Mouse (Mus musculus) ES-Bruce4 (cell line): ENCODE measurements around the gene Prickle1. TPM values are rescaled to one million over a fixed set of nuclear protein-coding genes. Genes with fewer than 3 reads are reported as not detected.

Experiments
- H3K27ac ChIP-seq: 2 replicates; pipeline ENCODE4 v1.5.1; 2012; ENCODE audit warnings: low read length, inconsistent platforms; ENCODE audit not compliant: insufficient read depth
- H3K27me3 ChIP-seq: 2 replicates; pipeline ENCODE4 v1.6.1; 2012; ENCODE audit warnings: mild to moderate bottlenecking, low read length, inconsistent platforms; ENCODE audit not compliant: control insufficient read depth, poor library complexity, insufficient read depth, severe bottlenecking
- H3K36me3 ChIP-seq: 2 replicates; pipeline ENCODE4 v1.6.1; 2012; ENCODE audit warnings: inconsistent platforms, mild to moderate bottlenecking, low read length, moderate library complexity; ENCODE audit not compliant: control insufficient read depth, poor library complexity, insufficient read depth, severe bottlenecking
- H3K4me1 ChIP-seq: one replicate; pipeline ENCODE4 v1.8.1; 2011; ENCODE audit warnings: low read length; ENCODE audit not compliant: control insufficient read depth, insufficient read depth
- H3K4me3 ChIP-seq: 2 replicates; pipeline ENCODE4 v1.5.1; 2011; ENCODE audit warnings: low read depth, mild to moderate bottlenecking, low read length
- H3K9ac ChIP-seq: 2 replicates; pipeline ENCODE4 v1.6.1; 2012; ENCODE audit warnings: low read depth, mild to moderate bottlenecking, inconsistent platforms; ENCODE audit not compliant: poor library complexity, severe bottlenecking
- H3K9me3 ChIP-seq: replicated peaks from 2 replicates; pipeline ENCODE4 v1.6.1; 2012; ENCODE audit warnings: mild to moderate bottlenecking, low read length, inconsistent platforms; ENCODE audit not compliant: control insufficient read depth, poor library complexity, insufficient read depth, severe bottlenecking
- CTCF ChIP-seq: IDR thresholded peaks from one replicate; pipeline ENCODE4 v1.8.1; 2011; ENCODE audit warnings: low read depth, low read length
- EP300 ChIP-seq: IDR thresholded peaks from 2 replicates; pipeline ENCODE4 v1.6.1; 2011; ENCODE audit warnings: low read depth, low read length; ENCODE audit not compliant: insufficient read depth
- POLR2A ChIP-seq: IDR thresholded peaks from one replicate; pipeline ENCODE4 v1.8.1; 2011; ENCODE audit warnings: low read length; ENCODE audit not compliant: insufficient read depth
- polyA plus RNA-seq: library from polyadenylated mRNA; stranded (reverse); fragments of >200 nt; gene quantifications from 2 replicates; pipeline ENCODE4 v1.2.4, GENCODE M21; 2011; ENCODE audit warnings: low read depth; ENCODE audit not compliant: missing spikeins, insufficient read depth, insufficient read length

Gene Prickle1
- polyA plus RNA-seq, 1 experiment, result 10.3 TPM

- no peaks in the 10 kb centered on the region for H3K9me3 ChIP-seq
- H3K36me3 ChIP-seq, result no peaks in the 10 kb centered on the region
- H3K4me3 ChIP-seq, result no peak overlapping the region
- H3K27ac ChIP-seq, result no peak overlapping the region
- H3K27me3 ChIP-seq, result no peaks in the 10 kb centered on the region
- no peaks in the 10 kb centered on the region for H3K4me1 ChIP-seq
- TF ChIP-seq POLR2A (no peak), EP300 (no peak), CTCF (no peak)
- H3K9ac ChIP-seq, result no peak overlapping the region
Measured at GRCm38 (mm10) chr15:93499866-93500265, 95.8 kb downstream of the Prickle1 start.

DNA sequence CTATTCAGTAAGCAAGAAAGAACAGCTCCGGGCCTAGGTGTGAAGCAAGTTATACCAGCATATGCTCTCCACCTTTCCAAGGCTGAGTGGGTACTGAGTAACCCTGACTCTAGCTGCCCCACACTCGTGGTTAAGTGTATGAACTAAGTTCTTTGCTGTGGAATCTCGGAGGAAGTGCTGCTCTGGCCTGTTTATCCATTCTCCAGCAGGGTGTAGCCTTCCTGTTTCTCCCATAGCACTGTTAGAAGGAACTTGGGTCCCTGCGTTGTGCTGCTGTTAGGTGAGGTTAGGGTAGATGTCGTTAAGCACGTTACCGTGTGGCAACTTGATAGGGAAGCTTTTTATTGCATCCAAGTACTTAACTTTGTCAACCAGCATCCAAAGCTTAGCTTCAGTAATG, 101.0 kb downstream of the Prickle1 start:
- no peaks in the 10 kb centered on the region for H3K9me3 ChIP-seq
- H3K4me3 ChIP-seq, result no peak overlapping the region
- H3K27me3 ChIP-seq, result no peaks in the 10 kb centered on the region
- H3K9ac ChIP-seq, result no peak overlapping the region
- H3K27ac ChIP-seq, result no peak overlapping the region
- no peak for TF ChIP-seq CTCF
- no peak for TF ChIP-seq EP300
- no peak for TF ChIP-seq POLR2A
- no peaks in the 10 kb centered on the region; the same call in 1 of the 2 replicates for H3K36me3 ChIP-seq
- H3K4me1 ChIP-seq, result no peaks in the 10 kb centered on the region

DNA sequence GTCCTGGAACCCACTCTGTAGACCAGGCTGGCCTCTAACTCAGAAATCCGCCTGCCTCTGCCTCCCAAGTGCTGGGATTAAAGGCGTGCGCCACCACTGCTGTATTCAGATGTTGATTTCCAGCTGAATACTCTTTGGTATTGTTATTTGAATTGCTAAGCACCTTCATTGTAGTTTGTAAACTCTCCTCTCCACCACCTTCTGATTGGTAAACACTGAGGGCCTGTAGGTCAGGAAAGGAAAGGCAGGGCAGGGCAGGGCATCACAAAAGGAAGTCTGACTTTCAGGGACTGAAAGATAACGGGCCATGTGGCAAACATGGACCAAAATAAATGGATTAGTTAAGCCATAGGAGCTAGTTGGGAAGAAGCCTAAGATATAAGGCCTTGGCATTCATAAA, 106.1 kb downstream of the Prickle1 start:
- Histone ChIP-seq H3K9ac (no peak overlapping the region), H3K36me3 (no peaks in the 10 kb centered on the region; the same call in 1 of the 2 replicates)

GRCm38 (mm10) chr15:93486066-93486465, 109.6 kb downstream of the Prickle1 start:
- Histone ChIP-seq H3K4me1 (no peaks in the 10 kb centered on the region), H3K27me3 (no peaks in the 10 kb centered on the region), H3K36me3 (no peaks in the 10 kb centered on the region), H3K4me3 (no peak overlapping the region), H3K27ac (no peak overlapping the region), H3K9me3 (no peaks in the 10 kb centered on the region), H3K9ac (no peak overlapping the region)
- TF ChIP-seq POLR2A (no peak), CTCF (no peak), EP300 (no peak)

More for the DNA sequence above, 106.1 kb downstream of the Prickle1 start:
- no peak overlapping the region for H3K27ac ChIP-seq
- no peak overlapping the region for H3K4me3 ChIP-seq
- H3K27me3 ChIP-seq, result no peaks in the 10 kb centered on the region
- H3K4me1 ChIP-seq, result no peaks in the 10 kb centered on the region
- H3K9me3 ChIP-seq, result no peaks in the 10 kb centered on the region
- TF ChIP-seq CTCF (no peak), EP300 (no peak)

- Histone ChIP-seq H3K4me3 (no peak overlapping the region), H3K36me3 (no peaks in the 10 kb centered on the region), H3K9ac (no peak overlapping the region), H3K9me3 (no peaks in the 10 kb centered on the region), H3K27me3 (no peaks in the 10 kb centered on the region), H3K4me1 (no peaks in the 10 kb centered on the region), H3K27ac (no peak overlapping the region)
- TF ChIP-seq POLR2A (no peak), CTCF (no peak), EP300 (no peak)
Measured at GRCm38 (mm10) chr15:93485252-93485651, 110.4 kb downstream of the Prickle1 start.

GRCm38 (mm10) chr15:93484261-93484710, 111.4 kb downstream of the Prickle1 start:
- TF ChIP-seq CTCF (no peak), POLR2A (no peak), EP300 (no peak)
- H3K9ac ChIP-seq, result no peak overlapping the region
- H3K27ac ChIP-seq, result no peak overlapping the region
- no peak overlapping the region for H3K4me3 ChIP-seq
- H3K36me3 ChIP-seq, result no peaks in the 10 kb centered on the region
- no peaks in the 10 kb centered on the region for H3K9me3 ChIP-seq
- no peaks in the 10 kb centered on the region for H3K27me3 ChIP-seq
- no peaks in the 10 kb centered on the region for H3K4me1 ChIP-seq
